Mouse (Mus musculus) lung, adult 2 months (tissue): ENCODE measurements around the gene Maml3. TPM values are rescaled to one million over a fixed set of nuclear protein-coding genes. Genes with fewer than 3 reads are reported as not detected.

Experiments used
- DNase-seq: peaks from one replicate; pipeline ENCODE4 v3.0.0; 2022
- H3K4me1 ChIP-seq: fragments of 200-500 bp; 2 replicates; pipeline ENCODE4 v1.6.1; 2011; ENCODE audit warnings: low read length; ENCODE audit not compliant: control insufficient read depth, insufficient read depth
- H3K4me3 ChIP-seq: fragments of 200-500 bp; replicated peaks from 2 replicates; pipeline ENCODE3; 2011; ENCODE audit warnings: low read depth, mild to moderate bottlenecking, control low read depth, low read length; ENCODE audit errors: extremely low read depth
- CTCF ChIP-seq: fragments of 200-500 bp; IDR thresholded peaks from 2 replicates; pipeline ENCODE4 v1.5.1; 2011; ENCODE audit warnings: mild to moderate bottlenecking, low read length, control low read depth; ENCODE audit not compliant: insufficient read depth
- POLR2A ChIP-seq: fragments of 200-500 bp; IDR thresholded peaks from 2 replicates; pipeline ENCODE4 v1.6.1; 2011; ENCODE audit warnings: low read depth, mild to moderate bottlenecking, control low read depth, low read length, borderline replicate concordance; ENCODE audit errors: extremely low read depth
- WGBS: fragments of 180-500 bp; shearing (Covaris S2); methylation state at CpG from one replicate; pipeline ENCODE4 v1.1.7; 2018; 5-methylcytosine and 5-hydroxymethylcytosine counted together
- polyA plus RNA-seq: library from polyadenylated mRNA; depleted of rRNA; stranded (reverse); fragments of >200 nt; gene quantifications from 2 replicates; pipeline ENCODE4 v1.2.3, GENCODE M21; 2012

The Maml3 gene
- polyA plus RNA-seq, 1 experiment = 11.2 TPM

DNA sequence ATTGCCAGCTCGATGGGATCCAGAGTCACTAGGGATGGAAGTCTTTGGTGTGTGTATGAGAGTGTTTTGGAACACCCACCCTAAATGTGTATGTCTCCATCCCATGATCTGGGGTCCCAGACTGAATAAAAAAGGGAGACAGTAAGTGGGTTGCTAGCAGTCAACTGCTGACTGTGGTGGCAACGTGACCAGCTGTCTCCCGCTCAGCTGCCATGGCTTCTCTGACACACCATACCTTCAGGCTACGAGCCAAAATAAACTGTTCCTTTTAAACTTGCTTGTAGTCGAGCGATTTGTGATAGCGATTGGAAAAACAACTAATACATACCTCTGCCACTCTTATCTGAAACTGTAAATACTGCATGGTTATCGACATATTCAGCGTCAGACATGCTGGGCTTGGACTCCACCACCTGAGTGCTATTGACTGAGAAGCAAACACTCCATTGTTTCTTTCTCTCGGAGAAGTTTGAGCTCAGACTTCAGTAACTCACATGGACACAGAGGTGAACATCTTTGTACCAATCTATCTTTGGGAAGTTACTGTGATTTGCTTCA, 213.2 kb downstream of the Maml3 start:
- no peak for TF ChIP-seq POLR2A
- TF ChIP-seq CTCF = no peak
- DNase-seq = no peak
- WGBS = 60% methylated on average over 10 of the region's 10 CpGs
- Histone ChIP-seq H3K4me3 (no peak overlapping the region), H3K4me1 (peaks cover 9% of the 10 kb centered on the region)

DNA sequence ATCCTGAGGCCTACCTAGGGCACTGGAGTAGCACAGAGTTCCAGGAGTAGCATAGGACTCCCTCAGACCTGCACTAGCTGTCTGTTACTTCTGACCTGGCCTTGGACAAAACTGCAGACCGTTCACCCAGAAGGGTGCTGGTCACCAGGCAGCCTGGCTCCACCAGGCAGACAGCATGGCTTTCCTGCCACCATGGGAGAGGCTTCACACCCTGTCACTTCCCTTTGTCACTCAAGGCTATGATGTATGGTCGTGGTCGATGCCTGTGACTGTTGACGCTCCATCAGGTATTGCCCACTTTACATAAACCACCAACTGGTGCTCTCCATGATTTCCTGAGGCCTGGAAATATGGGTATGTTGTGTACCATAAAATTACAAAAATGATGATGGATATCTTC, 214.7 kb downstream of the Maml3 start:
- TF ChIP-seq CTCF (no peak), POLR2A (no peak)
- no peak for DNase-seq
- H3K4me3 ChIP-seq = no peak overlapping the region
- WGBS = 52% methylated on average over 4 of the region's 4 CpGs
- H3K4me1 ChIP-seq = peaks cover 14% of the 10 kb centered on the region

DNA sequence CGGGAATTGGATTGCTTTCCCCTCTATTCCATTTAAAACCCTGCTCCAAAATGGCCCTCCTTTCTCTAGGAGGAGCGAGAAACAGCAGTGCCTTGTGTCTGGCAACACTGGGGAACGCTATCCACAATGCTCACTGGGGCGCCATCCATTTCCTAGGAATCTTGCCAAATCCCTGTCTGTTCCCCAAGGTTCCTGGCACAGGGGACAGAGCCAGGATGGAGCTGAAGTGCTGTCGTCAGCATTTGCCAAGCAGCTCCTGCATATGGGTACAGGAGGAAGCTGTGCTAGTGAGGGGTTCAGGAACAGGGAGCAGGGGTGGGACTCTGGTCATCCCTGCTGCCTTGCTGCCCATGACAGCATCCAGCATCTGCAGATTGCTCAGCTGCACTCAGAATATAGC, 215.1 kb downstream of the Maml3 start:
- H3K4me1 ChIP-seq = peaks cover 14% of the 10 kb centered on the region
- no peak overlapping the region for H3K4me3 ChIP-seq
- 43% methylated on average over 5 of the region's 5 CpGs for WGBS
- no peak for DNase-seq
- no peak for TF ChIP-seq POLR2A
- TF ChIP-seq CTCF = no peak

DNA sequence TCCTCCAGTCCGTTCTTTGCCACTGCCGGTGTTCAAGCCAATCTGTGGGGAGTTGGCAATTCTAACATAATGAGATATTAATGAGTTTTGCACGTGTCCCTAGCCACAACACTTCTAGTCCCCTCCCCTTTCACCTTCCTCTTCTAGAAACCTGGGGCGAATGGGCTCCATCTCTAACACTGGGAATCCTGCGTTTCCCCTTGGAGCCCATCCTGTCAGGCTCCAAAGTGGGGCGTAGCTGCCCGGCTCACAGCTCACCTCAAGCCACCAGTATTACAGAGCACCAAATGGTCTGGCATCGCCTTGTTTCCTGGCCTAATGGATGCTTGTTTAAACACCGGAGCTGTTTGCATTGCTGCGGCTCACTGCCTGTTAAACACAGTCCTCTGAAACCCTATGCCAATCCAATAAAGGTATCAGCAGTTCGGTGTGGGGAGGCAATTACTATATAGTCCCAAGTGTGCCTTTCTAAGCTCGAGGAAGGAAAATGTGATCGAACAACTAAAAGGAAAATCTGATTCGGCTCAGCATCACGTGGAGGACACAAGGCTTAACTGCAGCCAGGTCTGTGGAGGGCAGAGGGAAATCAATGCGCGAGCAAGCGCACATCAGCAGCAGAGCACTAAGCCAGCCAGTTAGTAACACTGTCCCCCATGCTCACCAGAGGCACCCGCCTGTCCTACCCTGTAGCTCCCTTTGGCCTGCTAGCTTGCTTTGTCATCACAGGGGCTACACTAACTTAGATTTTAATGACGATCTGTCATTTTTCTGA, 216.0 kb downstream of the Maml3 start:
- no peak for TF ChIP-seq POLR2A
- TF ChIP-seq CTCF = no peak
- DNase-seq = no peak
- Histone ChIP-seq H3K4me1 (peaks cover 14% of the 10 kb centered on the region), H3K4me3 (no peak overlapping the region)
- 50% methylated on average over 20 of the region's 20 CpGs for WGBS

DNA sequence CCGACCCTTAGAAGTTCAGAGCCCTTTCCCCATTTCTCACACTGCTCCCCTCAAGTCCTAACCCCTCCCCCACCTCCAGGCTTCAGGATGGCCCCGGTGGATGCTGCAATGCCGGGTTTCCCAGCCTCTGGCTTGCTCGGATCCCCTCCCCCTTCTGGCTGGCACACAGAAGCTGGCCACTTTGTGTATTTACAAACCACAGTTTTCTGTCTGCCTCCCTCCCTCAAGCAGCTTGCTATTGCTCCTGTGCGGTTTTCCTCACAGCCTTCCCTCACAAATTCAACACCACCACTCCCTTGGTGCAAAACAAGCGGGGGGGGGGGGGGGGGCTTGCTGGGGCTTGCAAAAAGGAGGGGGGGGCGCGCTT, 216.6 kb downstream of the Maml3 start:
- WGBS = 17% methylated on average over 8 of the region's 8 CpGs
- Histone ChIP-seq H3K4me1 (peaks cover 14% of the 10 kb centered on the region), H3K4me3 (no peak overlapping the region)
- DNase-seq = no peak
- TF ChIP-seq POLR2A = no peak
- TF ChIP-seq CTCF = no peak

DNA sequence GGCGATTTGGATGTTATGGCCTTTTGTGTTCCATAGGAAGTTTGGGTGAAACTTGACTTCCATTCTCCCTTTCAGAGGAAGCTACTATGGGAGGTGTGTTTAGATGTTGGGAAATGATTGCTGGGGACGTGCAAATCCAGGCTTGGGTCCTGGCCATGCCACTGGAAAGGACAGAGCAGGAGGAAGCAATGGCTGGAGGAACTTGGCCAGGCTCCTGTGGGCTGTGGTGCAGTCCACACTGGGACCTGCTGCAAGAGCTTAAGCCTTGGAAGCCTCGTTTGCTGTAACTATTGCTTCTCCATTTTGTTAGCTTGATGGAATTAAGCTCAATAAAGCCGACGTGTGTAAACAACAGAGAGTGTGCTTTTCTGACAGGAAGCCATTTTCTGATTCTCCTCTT, 219.0 kb downstream of the Maml3 start:
- H3K4me1 ChIP-seq = peaks cover 16% of the 10 kb centered on the region
- H3K4me3 ChIP-seq = no peak overlapping the region
- no peak for DNase-seq
- WGBS = 34% methylated on average over 5 of the region's 5 CpGs
- no peak for TF ChIP-seq POLR2A

DNA sequence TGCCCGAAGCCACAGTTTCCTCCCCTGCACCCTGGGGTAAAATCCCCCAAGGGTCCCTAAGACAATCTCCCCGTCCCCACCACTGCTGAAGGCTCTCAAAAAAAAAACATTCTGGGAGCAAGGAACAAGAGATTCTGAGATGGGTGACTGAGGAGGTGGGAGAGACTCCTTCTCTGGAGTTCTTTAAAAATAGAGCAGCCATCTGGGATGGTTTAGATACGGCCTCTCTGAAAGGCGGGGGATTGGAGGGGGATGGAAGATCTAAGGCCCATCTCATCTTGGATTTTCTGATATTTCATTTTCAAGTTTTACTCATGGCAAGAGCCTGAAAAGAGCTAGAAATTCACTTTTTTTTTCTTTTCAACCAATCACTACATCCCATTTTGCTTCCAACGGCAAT, 219.4 kb downstream of the Maml3 start:
- Histone ChIP-seq H3K4me1 (peaks cover 16% of the 10 kb centered on the region), H3K4me3 (no peak overlapping the region)
- 82% methylated on average over 5 of the region's 5 CpGs for WGBS
- no peak for TF ChIP-seq CTCF
- TF ChIP-seq POLR2A = no peak
- no peak for DNase-seq

DNA sequence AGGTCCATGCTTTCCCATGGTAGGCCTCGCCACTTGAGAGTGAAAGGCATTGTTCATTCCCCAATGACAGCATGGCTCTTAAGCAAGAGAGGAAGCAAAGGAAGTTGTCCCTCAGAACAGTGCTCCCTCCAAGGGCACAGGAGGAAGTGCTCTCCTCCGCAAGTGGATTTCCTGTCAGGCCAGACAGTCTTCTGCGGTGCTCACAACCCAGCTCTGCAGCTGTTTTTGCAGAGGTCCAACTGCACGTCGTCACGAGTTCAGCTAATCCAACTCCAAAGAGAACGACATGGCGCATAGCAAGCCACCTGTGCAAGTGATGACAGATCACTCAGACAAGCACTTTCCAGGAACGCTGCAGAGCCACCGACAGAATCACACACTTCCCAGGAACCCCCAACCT, 222.9 kb downstream of the Maml3 start:
- TF ChIP-seq POLR2A = no peak
- no peak for TF ChIP-seq CTCF
- no peak overlapping the region for H3K4me3 ChIP-seq
- 25% methylated on average over 10 of the region's 10 CpGs for WGBS
- H3K4me1 ChIP-seq = peaks cover 7% of the 10 kb centered on the region
- no peak for DNase-seq

DNA sequence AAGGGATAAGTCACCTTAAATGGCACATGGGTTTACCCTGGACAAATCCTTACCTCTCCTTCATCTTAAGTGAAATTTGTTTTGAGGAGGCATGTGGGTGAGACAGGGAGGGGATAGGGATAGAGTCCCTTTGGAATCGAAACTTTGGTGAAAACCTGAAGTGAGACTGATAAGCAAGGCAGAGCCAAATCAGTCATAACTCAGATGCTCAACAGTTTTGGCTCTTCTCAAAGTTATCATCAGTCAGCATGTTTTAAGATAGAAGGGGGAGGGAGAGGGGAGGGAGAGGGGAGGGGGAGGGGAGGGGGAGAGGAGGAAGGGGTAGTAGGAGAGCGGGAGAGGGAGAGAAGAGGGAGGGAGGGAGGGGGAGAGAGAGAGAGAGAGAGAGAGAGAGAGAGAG, 223.5 kb downstream of the Maml3 start:
- no peak for DNase-seq
- H3K4me3 ChIP-seq = no peak overlapping the region
- peaks cover 7% of the 10 kb centered on the region for H3K4me1 ChIP-seq
- TF ChIP-seq POLR2A = no peak
- TF ChIP-seq CTCF = no peak
- WGBS = 51% methylated on average over 2 of the region's 2 CpGs

DNA sequence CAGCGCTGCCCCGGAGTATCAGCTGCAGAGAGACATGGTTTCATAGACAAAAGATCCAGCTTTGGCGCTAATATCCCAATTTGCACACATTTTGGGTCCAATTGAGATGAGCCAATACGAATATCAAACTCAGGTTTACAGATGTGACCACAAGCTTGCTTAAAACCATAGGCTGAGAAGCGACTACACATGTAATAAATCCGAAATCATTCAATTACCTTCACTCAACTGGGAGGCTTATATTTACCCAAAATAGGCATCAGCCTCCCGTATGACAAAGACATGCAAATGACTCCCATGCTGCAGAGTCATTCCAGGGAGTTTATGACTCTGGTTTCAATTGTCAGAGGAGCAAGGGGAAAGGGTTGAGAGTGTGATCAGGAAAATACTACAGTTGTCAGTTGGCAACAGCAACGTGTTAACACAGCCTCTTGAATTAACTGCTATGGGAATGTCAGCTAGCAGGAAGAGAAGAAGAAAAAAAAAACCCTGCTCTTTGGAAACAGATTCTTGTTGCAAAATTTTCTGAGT, 224.3 kb downstream of the Maml3 start:
- H3K4me1 ChIP-seq = peaks cover 2% of the 10 kb centered on the region; the same call in 1 of the 2 replicates
- DNase-seq = no peak
- TF ChIP-seq POLR2A = no peak
- no peak for TF ChIP-seq CTCF
- no peak overlapping the region for H3K4me3 ChIP-seq
- WGBS = 76% methylated on average over 8 of the region's 8 CpGs

DNA sequence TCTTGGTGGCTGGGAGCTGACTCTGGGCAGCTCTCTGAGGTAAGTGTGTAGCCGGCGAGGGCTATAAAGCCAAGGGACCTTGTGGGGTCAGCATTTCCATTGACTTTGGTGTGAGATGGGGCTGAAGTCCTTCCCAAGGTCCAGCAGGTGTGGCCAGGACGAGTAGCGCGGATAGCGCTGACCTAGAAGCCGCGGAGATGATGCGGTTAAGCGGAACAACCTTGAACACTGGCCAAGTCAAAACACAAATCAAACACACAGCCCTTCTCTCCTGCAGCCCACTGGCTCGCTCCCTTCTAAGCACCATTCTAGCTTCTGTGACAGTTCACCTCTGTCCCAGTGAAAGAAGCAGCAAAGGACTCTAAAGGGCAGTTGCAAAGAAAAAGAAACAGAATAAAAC, 225.7 kb downstream of the Maml3 start:
- DNase-seq = no peak
- Histone ChIP-seq H3K4me3 (no peak overlapping the region), H3K4me1 (peaks cover 2% of the 10 kb centered on the region; the same call in 1 of the 2 replicates)
- WGBS = 81% methylated on average over 11 of the region's 11 CpGs
- TF ChIP-seq CTCF (no peak), POLR2A (no peak)
